Mouse (Mus musculus) embryonic facial prominence, embryonic 12.5 days (tissue): ENCODE results near the gene Myo6. TPM values are rescaled to one million over a fixed set of nuclear protein-coding genes. Genes with fewer than 3 reads are reported as not detected.

Experiments
- ATAC-seq: fragments of 200-750 bp; cut with Nextera tagmentation; 2 replicates; pipeline ENCODE4 v1.8.0; 2017; ENCODE audit not compliant: insufficient number of reproducible peaks, insufficient read depth, low FRiP score, low TSS enrichment
- H3K27ac ChIP-seq: fragments of 300-500 bp; sonication (generic); 2 replicates; pipeline ENCODE4 v1.5.1; 2016; ENCODE audit warnings: mild to moderate bottlenecking
- H3K27me3 ChIP-seq: fragments of 300-500 bp; sonication (generic); 2 replicates; pipeline ENCODE4 v1.6.1; 2016; ENCODE audit warnings: mild to moderate bottlenecking, moderate library complexity
- H3K36me3 ChIP-seq: fragments of 300-500 bp; sonication (generic); 2 replicates; pipeline ENCODE4 v1.6.1; 2016; ENCODE audit warnings: mild to moderate bottlenecking
- H3K4me1 ChIP-seq: fragments of 300-500 bp; sonication (generic); 2 replicates; pipeline ENCODE4 v1.6.1; 2016
- H3K4me2 ChIP-seq: fragments of 300-500 bp; sonication (generic); replicated peaks from 2 replicates; pipeline ENCODE4 v1.6.1; 2016; ENCODE audit warnings: mild to moderate bottlenecking, moderate library complexity
- H3K4me3 ChIP-seq: fragments of 300-500 bp; sonication (generic); 2 replicates; pipeline ENCODE4 v1.5.1; 2016; ENCODE audit warnings: mild to moderate bottlenecking
- H3K9ac ChIP-seq: fragments of 300-500 bp; sonication (generic); 2 replicates; pipeline ENCODE4 v1.6.1; 2016; ENCODE audit warnings: mild to moderate bottlenecking, moderate library complexity
- H3K9me3 ChIP-seq: fragments of 300-500 bp; sonication (generic); 2 replicates; pipeline ENCODE4 v1.6.1; 2016; ENCODE audit warnings: mild to moderate bottlenecking, moderate library complexity
- WGBS: fragments of 180-500 bp; shearing (Covaris S2); methylation state at CpG from one replicate; pipeline ENCODE4 v1.1.7; 2016; 5-methylcytosine and 5-hydroxymethylcytosine counted together
- polyA plus RNA-seq: library from polyadenylated mRNA; unstranded; fragments of >200 nt; fragmentation: Nextera tagmentation; extraction: Ambion mirVana; gene quantifications from 2 replicates; pipeline ENCODE4 v1.2.1, GENCODE M21; 2016

Myo6 gene
- polyA plus RNA-seq, 1 experiment from 2014 or later: 15.0 TPM

DNA sequence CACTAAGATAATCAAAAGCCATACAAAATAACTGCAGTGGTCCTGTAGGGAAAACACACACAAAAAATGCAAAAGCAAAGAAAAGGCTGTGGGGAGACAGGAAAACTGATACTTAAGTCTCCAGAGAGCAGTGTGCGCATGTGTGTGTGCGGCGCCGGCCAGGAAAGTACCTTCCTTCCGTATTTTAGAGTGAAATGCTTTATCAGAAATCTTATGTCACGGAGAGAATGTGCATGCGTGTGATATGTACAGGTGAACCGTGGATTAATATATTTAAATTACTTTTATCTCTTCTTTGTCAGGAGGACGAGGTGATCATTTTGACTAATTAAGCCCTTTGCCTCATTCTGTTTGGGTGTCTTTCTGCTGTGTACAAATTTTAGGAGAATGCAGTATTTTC, 88.4 kb downstream of the Myo6 start:
- WGBS: 87% methylated on average over 9 of the region's 9 CpGs
- Histone ChIP-seq H3K27me3 (no peaks in the 10 kb centered on the region), H3K9ac (no peak overlapping the region), H3K36me3 (no peaks in the 10 kb centered on the region), H3K9me3 (no peaks in the 10 kb centered on the region), H3K27ac (no peak overlapping the region), H3K4me1 (no peaks in the 10 kb centered on the region), H3K4me2 (no peak overlapping the region), H3K4me3 (no peak overlapping the region)
- no peak for ATAC-seq

DNA sequence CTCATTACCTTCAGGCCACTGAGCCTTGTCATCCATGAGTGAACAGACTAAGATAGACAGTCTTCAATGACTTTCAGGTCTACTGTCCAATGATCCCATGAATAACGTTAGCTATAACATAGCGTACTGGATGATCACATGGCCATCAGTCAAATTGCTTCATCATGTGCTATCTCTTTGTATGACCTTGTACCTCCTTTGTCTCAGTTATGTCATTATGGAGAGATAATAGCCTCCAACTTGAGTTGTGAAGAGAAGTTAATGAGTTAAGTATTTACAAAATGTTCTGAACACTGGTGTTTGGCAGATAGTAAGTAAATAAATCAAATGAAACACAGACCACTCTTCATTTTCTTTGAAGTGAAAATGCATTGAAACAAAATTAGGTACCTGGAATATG, 91.7 kb downstream of the Myo6 start:
- no peaks in the 10 kb centered on the region for H3K36me3 ChIP-seq
- H3K9ac ChIP-seq: no peak overlapping the region
- WGBS: 85% methylated on average over 2 of the region's 2 CpGs
- H3K9me3 ChIP-seq: no peaks in the 10 kb centered on the region
- H3K4me1 ChIP-seq: no peaks in the 10 kb centered on the region
- H3K27me3 ChIP-seq: no peaks in the 10 kb centered on the region
- no peak overlapping the region for H3K4me2 ChIP-seq
- ATAC-seq: no peak
- no peak overlapping the region for H3K27ac ChIP-seq
- no peak overlapping the region for H3K4me3 ChIP-seq

DNA sequence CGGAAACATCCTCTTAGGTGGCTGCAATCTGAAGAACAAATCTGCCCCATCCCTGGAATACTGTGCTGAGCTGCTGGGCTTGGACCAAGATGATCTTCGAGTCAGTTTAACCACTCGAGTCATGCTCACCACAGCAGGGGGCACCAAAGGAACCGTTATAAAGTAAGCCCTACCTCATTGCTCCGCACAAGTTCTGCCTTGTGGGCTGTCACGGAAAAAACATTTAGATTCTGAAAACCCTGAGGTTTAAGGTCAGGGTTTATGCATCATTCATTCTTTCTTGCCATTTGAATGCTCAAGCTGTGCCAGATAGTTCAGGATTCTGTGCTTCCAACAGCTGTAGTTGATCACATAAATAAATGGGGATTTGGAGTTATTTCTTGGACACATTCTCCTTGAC, 93.6 kb downstream of the Myo6 start:
- WGBS: 62% methylated on average over 6 of the region's 6 CpGs
- no peaks in the 10 kb centered on the region for H3K36me3 ChIP-seq
- H3K27ac ChIP-seq: no peak overlapping the region
- no peak overlapping the region for H3K4me2 ChIP-seq
- H3K27me3 ChIP-seq: no peaks in the 10 kb centered on the region
- no peaks in the 10 kb centered on the region for H3K9me3 ChIP-seq
- H3K4me1 ChIP-seq: no peaks in the 10 kb centered on the region
- H3K9ac ChIP-seq: no peak overlapping the region
- ATAC-seq: no peak
- H3K4me3 ChIP-seq: no peak overlapping the region

DNA sequence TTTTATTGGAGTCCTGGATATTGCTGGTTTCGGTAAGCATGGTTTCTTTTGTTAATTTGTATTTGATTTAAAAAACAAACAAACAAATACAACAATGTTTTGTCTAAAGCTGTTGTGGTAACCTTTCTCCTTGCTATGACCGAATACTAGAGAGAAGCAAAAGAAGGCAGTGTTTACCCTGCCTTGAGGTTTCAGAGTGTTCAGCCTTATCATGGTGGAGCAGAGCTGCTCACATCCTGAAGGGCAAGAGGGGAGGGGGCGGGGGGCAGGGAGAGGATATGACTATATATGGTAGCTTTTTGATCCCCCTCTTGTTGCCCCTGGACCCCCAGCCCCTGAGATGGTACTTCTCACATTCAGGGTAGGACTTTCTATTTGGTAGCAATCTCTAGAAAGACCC, 96.1 kb downstream of the Myo6 start:
- 78% methylated on average over 3 of the region's 3 CpGs for WGBS

DNA sequence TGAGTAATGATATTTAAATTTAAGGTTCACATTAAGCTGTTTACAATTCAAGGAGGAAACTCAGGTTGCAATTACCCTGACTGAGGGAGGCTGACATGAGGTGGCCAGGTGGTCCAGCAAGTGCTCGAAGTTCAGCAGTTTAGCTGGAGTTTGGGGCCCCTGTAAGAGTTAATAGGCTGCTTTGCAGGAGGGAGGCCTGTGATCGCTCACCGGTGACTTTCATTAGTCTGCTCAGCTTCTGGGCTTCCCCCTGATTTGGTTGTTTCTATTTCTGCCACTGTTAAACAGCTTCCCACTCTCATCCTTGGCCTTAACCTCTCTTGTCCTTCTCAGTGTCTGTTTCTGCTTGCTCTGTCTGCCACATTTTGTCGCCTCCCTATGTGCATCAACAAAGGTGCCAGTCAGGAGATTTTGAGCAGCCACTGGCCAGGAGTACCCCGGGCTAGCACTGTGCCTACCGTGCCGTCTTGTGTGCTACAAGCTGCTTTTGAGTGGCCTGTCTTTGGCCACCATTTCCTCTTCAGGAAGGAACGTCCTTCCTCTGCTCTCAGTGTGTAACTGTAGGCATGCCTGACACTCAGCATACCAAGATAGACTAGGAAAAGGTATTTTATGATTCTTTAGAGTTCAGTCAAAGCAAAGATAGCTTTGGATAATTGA, 97.7 kb downstream of the Myo6 start:
- H3K27ac ChIP-seq: no peak overlapping the region
- H3K4me2 ChIP-seq: no peak overlapping the region
- H3K9ac ChIP-seq: no peak overlapping the region
- no peaks in the 10 kb centered on the region for H3K9me3 ChIP-seq
- ATAC-seq: no peak
- no peaks in the 10 kb centered on the region for H3K27me3 ChIP-seq
- 35% methylated on average over 8 of the region's 8 CpGs for WGBS
- no peaks in the 10 kb centered on the region for H3K4me1 ChIP-seq
- no peak overlapping the region for H3K4me3 ChIP-seq
- H3K36me3 ChIP-seq: no peaks in the 10 kb centered on the region

More for the DNA sequence above, 96.1 kb downstream of the Myo6 start:
- Histone ChIP-seq H3K4me2 (no peak overlapping the region), H3K27me3 (no peaks in the 10 kb centered on the region), H3K4me3 (no peak overlapping the region), H3K36me3 (no peaks in the 10 kb centered on the region), H3K27ac (no peak overlapping the region), H3K4me1 (no peaks in the 10 kb centered on the region), H3K9me3 (no peaks in the 10 kb centered on the region), H3K9ac (no peak overlapping the region)
- ATAC-seq: no peak

DNA sequence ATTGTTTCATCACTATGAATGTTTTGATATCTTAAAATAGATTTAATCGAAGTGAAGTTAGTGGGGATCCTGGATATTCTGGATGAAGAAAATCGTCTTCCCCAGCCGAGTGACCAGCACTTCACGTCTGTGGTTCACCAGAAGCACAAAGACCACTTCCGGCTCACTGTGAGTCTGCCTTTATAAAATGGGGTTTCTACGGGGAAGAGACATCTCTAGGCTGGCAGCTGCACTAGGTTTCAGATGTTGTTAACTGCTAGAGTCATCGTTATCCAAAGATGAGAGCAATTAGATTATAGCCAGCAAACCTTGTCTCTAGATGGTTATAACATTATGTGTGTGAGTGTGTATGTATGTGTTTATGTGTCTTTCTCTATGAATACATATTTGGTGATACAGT, 101.3 kb downstream of the Myo6 start:
- Histone ChIP-seq H3K36me3 (no peaks in the 10 kb centered on the region), H3K9ac (no peak overlapping the region), H3K27me3 (no peaks in the 10 kb centered on the region), H3K4me1 (no peaks in the 10 kb centered on the region), H3K27ac (no peak overlapping the region), H3K4me3 (no peak overlapping the region), H3K4me2 (no peak overlapping the region), H3K9me3 (no peaks in the 10 kb centered on the region)
- WGBS: 93% methylated on average over 7 of the region's 7 CpGs
- no peak for ATAC-seq

DNA sequence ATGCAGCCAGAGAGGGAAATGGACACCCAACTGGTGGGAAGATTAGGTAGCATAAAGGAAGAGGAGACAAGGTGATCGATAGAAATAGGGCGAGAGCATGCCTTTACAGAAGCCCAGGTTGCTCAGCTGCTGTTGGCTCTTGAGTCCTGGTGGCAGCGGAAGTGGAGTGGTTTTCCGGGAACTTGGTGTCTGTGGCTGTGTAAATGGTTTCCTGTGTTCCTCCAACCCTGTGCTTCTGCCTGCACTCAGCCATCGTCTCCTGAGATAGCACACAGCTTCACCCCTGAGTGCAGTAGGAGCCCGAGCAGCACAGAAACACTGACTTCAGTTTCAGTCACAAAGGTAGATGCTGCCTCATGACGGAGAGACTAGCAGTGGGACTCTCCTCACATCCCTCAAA, 101.7 kb downstream of the Myo6 start:
- Histone ChIP-seq H3K4me2 (no peak overlapping the region), H3K9me3 (no peaks in the 10 kb centered on the region), H3K27me3 (no peaks in the 10 kb centered on the region), H3K36me3 (no peaks in the 10 kb centered on the region), H3K27ac (no peak overlapping the region), H3K4me1 (no peaks in the 10 kb centered on the region), H3K9ac (no peak overlapping the region), H3K4me3 (no peak overlapping the region)
- 89% methylated on average over 7 of the region's 7 CpGs for WGBS
- ATAC-seq: no peak

DNA sequence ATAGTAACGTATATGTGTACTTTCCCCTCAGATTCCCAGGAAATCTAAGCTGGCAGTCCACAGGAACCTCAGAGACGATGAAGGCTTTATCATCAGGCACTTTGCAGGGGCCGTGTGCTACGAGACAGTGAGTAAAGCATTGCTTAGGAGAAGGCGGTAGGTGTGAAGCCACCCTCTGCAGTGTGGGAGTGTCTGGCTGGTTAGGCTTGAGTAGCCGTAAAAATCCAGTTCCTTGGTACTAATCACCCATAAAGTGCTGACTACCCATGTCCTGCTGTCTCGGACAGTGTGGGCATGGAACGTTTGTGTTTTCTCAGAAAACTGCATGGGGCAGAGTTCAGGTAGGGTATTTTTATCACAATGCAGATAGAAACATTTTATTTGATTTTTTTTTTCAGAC, 104.8 kb downstream of the Myo6 start:
- ATAC-seq: no peak
- H3K9ac ChIP-seq: no peak overlapping the region
- H3K4me2 ChIP-seq: no peak overlapping the region
- no peaks in the 10 kb centered on the region for H3K27me3 ChIP-seq
- H3K4me1 ChIP-seq: no peaks in the 10 kb centered on the region
- no peak overlapping the region for H3K27ac ChIP-seq
- H3K36me3 ChIP-seq: no peaks in the 10 kb centered on the region
- H3K9me3 ChIP-seq: no peaks in the 10 kb centered on the region
- 78% methylated on average over 8 of the region's 8 CpGs for WGBS
- no peak overlapping the region for H3K4me3 ChIP-seq

DNA sequence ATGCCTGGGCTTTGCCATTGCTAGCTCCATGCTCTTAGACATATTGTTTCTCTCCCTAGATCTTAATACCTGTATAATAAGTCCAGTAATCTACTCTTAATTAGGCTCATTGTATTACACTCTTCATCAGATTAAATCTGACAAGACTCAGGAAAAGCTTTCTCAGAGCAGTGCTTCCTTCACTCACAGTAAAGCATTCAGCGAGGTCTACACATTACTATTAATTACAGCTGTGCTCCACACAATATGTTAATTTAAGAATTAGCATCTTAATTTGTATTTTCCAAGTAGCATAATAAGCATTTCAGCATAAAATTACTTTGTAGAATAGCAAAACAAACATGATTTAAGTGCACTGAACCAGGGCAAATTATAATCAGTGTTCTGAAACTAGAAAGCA, 108.1 kb downstream of the Myo6 start:
- no peak overlapping the region for H3K4me2 ChIP-seq
- ATAC-seq: no peak
- no peaks in the 10 kb centered on the region for H3K36me3 ChIP-seq
- no peak overlapping the region for H3K9ac ChIP-seq
- no peak overlapping the region for H3K27ac ChIP-seq
- H3K4me3 ChIP-seq: no peak overlapping the region
- H3K9me3 ChIP-seq: no peaks in the 10 kb centered on the region
- H3K27me3 ChIP-seq: no peaks in the 10 kb centered on the region
- H3K4me1 ChIP-seq: peaks cover 8% of the 10 kb centered on the region; the same call in 1 of the 2 replicates
- WGBS: 62% methylated on average over 1 of the region's 1 CpGs

DNA sequence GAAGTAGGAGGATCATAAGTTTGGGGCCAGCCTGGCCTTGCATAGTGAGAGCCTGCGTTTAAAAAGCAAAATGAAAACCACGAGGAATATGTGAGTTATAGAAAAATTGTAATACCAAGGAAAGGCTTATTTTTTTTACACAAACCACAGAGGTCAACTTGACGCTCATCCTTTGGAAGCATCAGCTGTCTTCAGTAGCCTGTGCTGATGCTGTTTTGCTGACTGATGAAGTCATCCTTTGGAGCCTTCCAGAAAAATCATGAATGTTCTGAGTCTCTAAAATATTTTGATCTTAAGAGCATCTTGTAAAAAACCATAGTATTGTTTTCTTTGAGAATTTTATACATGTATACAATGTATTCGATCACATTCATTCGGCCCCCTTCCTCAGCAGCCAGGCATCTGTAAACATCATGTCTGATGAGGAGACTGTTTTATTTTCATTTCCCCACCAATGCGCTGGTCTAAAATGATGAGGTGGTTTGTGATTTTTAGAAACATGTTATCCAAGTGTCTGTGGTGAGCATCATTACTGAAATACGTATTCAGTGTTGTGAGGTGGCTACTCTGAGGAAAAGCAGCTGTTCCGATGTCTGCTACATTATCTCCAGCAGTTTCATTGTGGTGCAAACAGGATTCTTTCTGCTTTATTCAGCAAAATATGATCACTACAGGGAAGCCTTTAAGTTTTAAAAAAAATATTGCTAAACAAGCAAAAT, 110.4 kb downstream of the Myo6 start:
- Histone ChIP-seq H3K9ac (no peak overlapping the region), H3K4me3 (no peak overlapping the region), H3K36me3 (no peaks in the 10 kb centered on the region), H3K27me3 (no peaks in the 10 kb centered on the region), H3K4me2 (no peak overlapping the region), H3K4me1 (peaks cover 8% of the 10 kb centered on the region; the same call in 1 of the 2 replicates), H3K27ac (no peak overlapping the region), H3K9me3 (no peaks in the 10 kb centered on the region)
- no peak for ATAC-seq
- 83% methylated on average over 8 of the region's 8 CpGs for WGBS

DNA sequence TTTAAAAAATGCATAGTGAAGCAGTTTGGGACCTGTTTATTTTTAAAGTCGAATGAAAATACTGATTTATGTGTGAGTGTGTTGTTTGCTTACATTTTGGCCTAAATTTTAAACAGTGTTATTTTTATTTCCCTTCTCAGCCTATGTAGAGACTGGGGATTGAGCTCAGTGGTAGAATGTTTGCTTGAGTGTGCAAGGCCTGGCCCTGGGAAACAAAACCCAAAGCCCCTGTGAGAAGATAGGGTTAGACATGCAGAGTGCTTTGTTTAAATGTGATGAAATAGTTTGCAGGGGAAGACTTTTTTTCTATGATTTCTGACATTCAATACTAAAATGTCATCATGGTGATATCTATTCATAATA, 110.9 kb downstream of the Myo6 start:
- Histone ChIP-seq H3K27ac (no peak overlapping the region), H3K9me3 (no peaks in the 10 kb centered on the region), H3K4me2 (no peak overlapping the region), H3K27me3 (no peaks in the 10 kb centered on the region), H3K4me3 (no peak overlapping the region), H3K9ac (no peak overlapping the region), H3K4me1 (peaks cover 8% of the 10 kb centered on the region; the same call in 1 of the 2 replicates), H3K36me3 (no peaks in the 10 kb centered on the region)
- ATAC-seq: no peak
- 90% methylated on average over 1 of the region's 1 CpGs for WGBS

DNA sequence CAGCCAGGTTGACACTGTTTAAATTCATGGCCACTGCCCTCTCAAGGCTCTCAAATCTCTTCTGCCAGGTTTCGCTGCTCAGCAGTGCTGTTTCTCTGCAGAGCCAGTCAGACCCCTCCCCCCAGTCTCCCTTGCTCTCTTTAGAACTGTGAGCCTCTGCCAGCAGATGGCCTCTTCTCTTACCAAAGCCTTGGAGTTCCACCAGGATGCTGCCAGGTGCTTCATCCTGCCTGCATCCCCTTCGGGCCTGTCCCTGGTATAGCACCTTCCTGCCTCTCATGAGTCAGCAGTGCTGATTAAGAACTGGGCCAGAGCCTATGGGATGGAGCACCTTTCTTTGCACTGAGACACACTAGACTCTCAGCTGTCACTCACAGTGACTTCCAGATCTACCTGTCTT, 112.3 kb downstream of the Myo6 start:
- H3K36me3 ChIP-seq: no peaks in the 10 kb centered on the region
- 37% methylated on average over 2 of the region's 2 CpGs for WGBS
- no peak overlapping the region for H3K4me2 ChIP-seq
- H3K4me3 ChIP-seq: no peak overlapping the region
- no peak overlapping the region for H3K9ac ChIP-seq
- H3K27me3 ChIP-seq: no peaks in the 10 kb centered on the region
- H3K27ac ChIP-seq: no peak overlapping the region
- peaks cover 8% of the 10 kb centered on the region; the same call in 1 of the 2 replicates for H3K4me1 ChIP-seq
- no peak for ATAC-seq
- H3K9me3 ChIP-seq: no peaks in the 10 kb centered on the region
